Mouse (Mus musculus) heart, embryonic 12.5 days (tissue): ENCODE results near the gene Abca7. TPM values are rescaled to one million over a fixed set of nuclear protein-coding genes. Genes with fewer than 3 reads are reported as not detected.

Experiments
- ATAC-seq: fragments of 200-750 bp; cut with Nextera tagmentation; 2 replicates; pipeline ENCODE4 v1.8.0; 2017; ENCODE audit warnings: moderate TSS enrichment, moderate library complexity; ENCODE audit not compliant: insufficient number of reproducible peaks, low FRiP score
- H3K27ac ChIP-seq: fragments of 300-500 bp; sonication (generic); 2 replicates; pipeline ENCODE4 v1.5.1; 2016; ENCODE audit warnings: mild to moderate bottlenecking, moderate library complexity; ENCODE audit not compliant: poor library complexity, severe bottlenecking
- H3K27me3 ChIP-seq: fragments of 300-500 bp; sonication (generic); replicated peaks from 2 replicates; pipeline ENCODE4 v1.6.1; 2016; ENCODE audit warnings: mild to moderate bottlenecking, moderate library complexity
- H3K36me3 ChIP-seq: fragments of 300-500 bp; sonication (generic); 2 replicates; pipeline ENCODE4 v1.6.1; 2016; ENCODE audit warnings: mild to moderate bottlenecking, moderate library complexity
- H3K4me1 ChIP-seq: fragments of 300-500 bp; sonication (generic); replicated peaks from 2 replicates; pipeline ENCODE4 v1.6.1; 2016; ENCODE audit warnings: mild to moderate bottlenecking
- H3K4me2 ChIP-seq: fragments of 300-500 bp; sonication (generic); 2 replicates; pipeline ENCODE4 v1.6.1; 2016; ENCODE audit warnings: mild to moderate bottlenecking, moderate library complexity
- H3K4me3 ChIP-seq: fragments of 300-500 bp; sonication (generic); 2 replicates; pipeline ENCODE4 v1.5.1; 2016; ENCODE audit warnings: mild to moderate bottlenecking
- H3K9ac ChIP-seq: fragments of 300-500 bp; sonication (generic); 2 replicates; pipeline ENCODE4 v1.6.1; 2016; ENCODE audit warnings: mild to moderate bottlenecking, moderate library complexity
- H3K9me3 ChIP-seq: fragments of 300-500 bp; sonication (generic); replicated peaks from 2 replicates; pipeline ENCODE4 v1.6.1; 2016; ENCODE audit warnings: mild to moderate bottlenecking, moderate library complexity
- WGBS: fragments of 180-500 bp; shearing (Covaris S2); methylation state at CpG from one replicate; pipeline ENCODE4 v1.1.7; 2016; 5-methylcytosine and 5-hydroxymethylcytosine counted together
- polyA plus RNA-seq: library from polyadenylated mRNA; unstranded; fragments of >200 nt; fragmentation: Nextera tagmentation; extraction: Ambion mirVana; gene quantifications from 2 replicates; pipeline ENCODE4 v1.2.1, GENCODE M21; 2016

Abca7 gene
- polyA plus RNA-seq, 1 experiment from 2014 or later, result 5.1 TPM

DNA sequence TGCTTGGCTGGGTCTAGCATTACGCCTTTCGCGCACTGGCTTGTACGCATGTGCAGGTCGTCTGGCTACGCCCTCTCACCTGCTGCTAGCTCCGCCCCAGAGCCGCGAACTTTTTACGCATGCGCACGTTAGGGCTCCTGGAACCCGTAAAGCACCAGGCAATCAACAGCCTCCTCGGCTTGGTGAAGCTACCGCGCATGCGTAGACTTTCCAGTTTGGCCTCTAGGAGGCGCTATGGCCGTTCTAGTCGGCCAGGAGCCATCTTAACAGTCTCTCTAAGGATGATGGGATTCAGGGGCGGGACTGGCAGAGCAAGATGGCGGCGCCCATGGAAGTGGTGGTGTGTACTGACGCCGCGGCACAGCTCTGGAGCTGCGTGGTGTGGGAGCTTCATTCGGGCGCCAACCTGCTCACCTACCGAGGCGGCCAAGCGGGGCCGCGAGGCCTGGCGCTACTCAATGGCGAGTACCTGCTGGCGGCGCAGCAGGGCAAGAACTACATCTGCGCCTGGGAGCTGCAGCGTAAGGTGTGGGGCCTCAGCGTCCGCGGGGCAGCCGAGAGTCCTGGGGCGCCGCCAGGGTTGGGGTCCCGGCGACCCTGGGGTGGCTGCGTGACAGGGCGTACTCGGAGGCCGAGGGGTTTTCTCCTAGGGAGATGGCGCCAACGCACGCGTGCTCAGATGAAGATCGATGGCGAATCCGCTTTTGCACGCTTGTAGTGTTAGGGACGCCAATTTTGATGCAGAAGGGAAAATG, 36.3 kb upstream of the Abca7 start, which contains the start of gene Wdr18:
TSS of gene Wdr18 (plus strand) at position 306 of the 755 bp plus-strand sequence.
- Histone ChIP-seq H3K4me1 (peaks cover 11% of the 10 kb centered on the region), H3K9ac (peak within 1 kb of the TSS; percentile 90), H3K27ac (peak within 1 kb of the TSS; percentile 71), H3K4me3 (peak within 1 kb of the TSS; percentile 79), H3K4me2 (peak within 1 kb of the TSS; percentile 86), H3K9me3 (no peaks in the 10 kb centered on the region), H3K27me3 (no peaks in the 10 kb centered on the region), H3K36me3 (peaks cover 37% of the 10 kb centered on the region)
- under 1% methylated on average over 61 of the region's 61 CpGs for WGBS
- peak; percentile 95 for ATAC-seq

DNA sequence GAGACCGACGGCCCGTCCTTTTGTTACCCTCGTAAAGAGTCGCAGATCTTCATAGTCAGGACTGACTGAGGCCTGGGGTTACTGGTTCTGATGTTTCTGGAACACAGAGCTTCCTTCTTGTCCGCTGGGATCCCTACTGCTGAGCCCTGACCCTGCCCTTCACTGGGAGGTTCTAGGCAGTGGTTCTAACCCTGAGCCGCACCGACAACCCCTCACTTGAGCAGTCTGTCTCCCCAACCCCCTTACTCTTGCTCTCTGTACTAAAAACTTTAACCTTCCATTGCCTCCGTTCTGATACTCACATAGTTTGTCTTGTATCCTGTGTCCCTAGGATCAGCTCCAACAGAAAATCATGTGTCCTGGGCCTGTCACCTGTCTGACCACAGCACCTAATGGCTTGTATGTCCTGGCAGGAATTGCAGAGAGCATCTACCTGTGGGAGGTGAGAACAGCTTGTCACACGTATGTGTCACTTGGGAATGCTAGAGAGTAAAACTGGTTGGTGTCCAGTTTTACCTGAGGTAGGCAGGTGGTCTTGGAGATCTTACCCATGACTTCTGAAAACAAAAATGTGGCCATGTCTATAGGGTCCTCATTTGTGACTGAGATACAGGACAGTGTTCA, 35.5 kb upstream of the Abca7 start:
- ATAC-seq, result no peak
- Histone ChIP-seq H3K27me3 (no peaks in the 10 kb centered on the region), H3K27ac (no peak overlapping the region), H3K4me2 (peak overlapping the region; percentile 86), H3K4me3 (peak overlapping the region; percentile 79), H3K9me3 (no peaks in the 10 kb centered on the region), H3K9ac (peak overlapping the region; percentile 90), H3K36me3 (peaks cover 45% of the 10 kb centered on the region), H3K4me1 (peaks cover 11% of the 10 kb centered on the region)
- WGBS, result 12% methylated on average over 10 of the region's 10 CpGs

- H3K9ac ChIP-seq, result no peak overlapping the region
- H3K27ac ChIP-seq, result no peak overlapping the region
- 97% methylated on average over 7 of the region's 7 CpGs for WGBS
- peaks cover 20% of the 10 kb centered on the region for H3K27me3 ChIP-seq
- no peaks in the 10 kb centered on the region for H3K9me3 ChIP-seq
- no peak overlapping the region for H3K4me3 ChIP-seq
- H3K4me2 ChIP-seq, result no peak overlapping the region
- ATAC-seq, result no peak
- peaks cover 7% of the 10 kb centered on the region for H3K4me1 ChIP-seq
- peaks cover 74% of the 10 kb centered on the region for H3K36me3 ChIP-seq
Observed at GRCm38 (mm10) chr10:79964727-79965126, 31.6 kb upstream of the Abca7 start.

GRCm38 (mm10) chr10:79965325-79965724, 31.0 kb upstream of the Abca7 start:
- no peak overlapping the region for H3K4me2 ChIP-seq
- 88% methylated on average over 5 of the region's 5 CpGs for whole genome bisulfite sequencing
- ATAC-seq, result no peak
- H3K4me1 ChIP-seq, result peaks cover 7% of the 10 kb centered on the region
- H3K27me3 ChIP-seq, result peaks cover 25% of the 10 kb centered on the region
- H3K27ac ChIP-seq, result no peak overlapping the region
- no peak overlapping the region for H3K4me3 ChIP-seq
- no peak overlapping the region for H3K9ac ChIP-seq
- H3K36me3 ChIP-seq, result peaks cover 74% of the 10 kb centered on the region
- no peaks in the 10 kb centered on the region for H3K9me3 ChIP-seq

DNA sequence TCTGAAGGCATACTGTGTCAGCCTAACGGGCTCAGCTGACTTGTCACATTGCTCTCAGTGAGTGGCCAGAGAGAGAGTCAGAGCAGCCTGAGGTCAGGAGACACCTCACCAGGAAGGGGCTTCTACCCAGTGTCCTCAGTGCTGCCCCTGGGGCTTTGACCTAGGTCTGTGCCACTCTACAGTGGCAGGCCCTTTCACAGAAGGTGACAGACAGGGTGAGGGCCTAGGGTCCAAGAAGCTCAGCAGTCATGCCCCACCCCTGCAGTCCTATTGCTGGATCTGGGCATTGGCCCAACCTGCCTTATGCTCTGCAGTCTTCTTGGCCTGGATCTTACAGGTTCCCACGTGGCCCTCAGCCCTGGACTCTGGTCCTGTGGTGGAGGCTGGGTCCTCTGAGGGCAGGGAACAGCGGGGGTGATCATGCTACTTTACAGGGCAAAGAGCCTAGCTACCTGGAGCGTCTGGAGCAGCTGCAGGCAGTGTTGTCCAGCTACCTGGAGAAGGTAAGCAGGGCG, 29.4 kb upstream of the Abca7 start:
- WGBS, result 88% methylated on average over 5 of the region's 5 CpGs
- H3K27ac ChIP-seq, result no peak overlapping the region
- H3K9me3 ChIP-seq, result no peaks in the 10 kb centered on the region
- H3K36me3 ChIP-seq, result peaks cover 68% of the 10 kb centered on the region
- H3K4me1 ChIP-seq, result peaks cover 8% of the 10 kb centered on the region
- peaks cover 40% of the 10 kb centered on the region for H3K27me3 ChIP-seq
- ATAC-seq, result no peak
- 0 out of 2 replicates have a peak overlapping the region, but pooled peaks have one; percentile 23 for H3K9ac ChIP-seq
- no peak overlapping the region for H3K4me3 ChIP-seq
- no peak overlapping the region for H3K4me2 ChIP-seq

- no peak for ATAC-seq
- H3K4me3 ChIP-seq, result no peak overlapping the region
- no peak overlapping the region for H3K9ac ChIP-seq
- H3K27me3 ChIP-seq, result peaks cover 53% of the 10 kb centered on the region
- H3K9me3 ChIP-seq, result no peaks in the 10 kb centered on the region
- peaks cover 56% of the 10 kb centered on the region for H3K36me3 ChIP-seq
- H3K4me2 ChIP-seq, result no peak overlapping the region
- WGBS, result 76% methylated on average over 1 of the region's 1 CpGs
- peaks cover 14% of the 10 kb centered on the region for H3K4me1 ChIP-seq
- no peak overlapping the region for H3K27ac ChIP-seq
Observed at GRCm38 (mm10) chr10:79968181-79968580, 28.1 kb upstream of the Abca7 start.

DNA sequence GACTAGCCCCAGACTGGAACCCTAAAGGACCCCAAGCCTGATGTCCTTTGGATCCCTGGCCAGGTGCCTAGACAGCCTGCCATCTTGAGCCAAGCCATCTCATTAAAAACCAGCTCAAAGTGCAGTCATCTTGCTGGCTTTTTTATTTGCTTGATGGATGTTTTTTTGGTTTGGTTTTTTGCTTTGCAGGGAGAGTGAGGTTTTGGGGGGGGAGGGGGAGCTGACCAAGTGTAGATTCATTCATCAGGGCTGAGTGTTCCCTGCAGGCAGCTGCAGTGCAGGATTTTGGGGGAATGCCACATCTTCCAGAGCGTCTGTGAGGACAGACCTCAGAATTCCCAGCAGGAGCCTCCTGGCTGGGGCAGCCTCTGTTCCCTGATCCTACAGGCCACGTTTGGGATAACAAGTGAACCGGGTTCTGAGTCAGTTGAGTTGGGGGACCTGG, 27.1 kb upstream of the Abca7 start:
- no peaks in the 10 kb centered on the region for H3K9me3 ChIP-seq
- peaks cover 49% of the 10 kb centered on the region for H3K36me3 ChIP-seq
- 17% methylated on average over 3 of the region's 3 CpGs for WGBS
- H3K4me2 ChIP-seq, result no peak overlapping the region
- no peak overlapping the region for H3K9ac ChIP-seq
- H3K27ac ChIP-seq, result no peak overlapping the region
- peaks cover 61% of the 10 kb centered on the region for H3K27me3 ChIP-seq
- no peak for ATAC-seq
- H3K4me3 ChIP-seq, result no peak overlapping the region
- H3K4me1 ChIP-seq, result peaks cover 14% of the 10 kb centered on the region

GRCm38 (mm10) chr10:79970415-79971182, 25.7 kb upstream of the Abca7 start, which contains the start of gene Grin3b:
TSS of gene Grin3b (plus strand) at chr10:79970715.
- Histone ChIP-seq H3K4me1 (peaks cover 14% of the 10 kb centered on the region), H3K9me3 (no peaks in the 10 kb centered on the region), H3K4me3 (peak within 1 kb of the TSS; percentile 47), H3K36me3 (peaks cover 43% of the 10 kb centered on the region), H3K27me3 (peaks cover 61% of the 10 kb centered on the region), H3K9ac (peak within 1 kb of the TSS; percentile 62), H3K4me2 (peak within 1 kb of the TSS; percentile 80), H3K27ac (no peak within 1 kb of the TSS)
- ATAC-seq, result no peak
- 7% methylated on average over 47 of the region's 47 CpGs for WGBS

- no peak for ATAC-seq
- H3K4me3 ChIP-seq, result peak overlapping the region; percentile 47
- H3K9me3 ChIP-seq, result no peaks in the 10 kb centered on the region
- H3K27ac ChIP-seq, result no peak overlapping the region
- H3K27me3 ChIP-seq, result peaks cover 61% of the 10 kb centered on the region
- H3K9ac ChIP-seq, result peak overlapping the region; percentile 62
- H3K4me2 ChIP-seq, result peak overlapping the region; percentile 80
- WGBS, result 5% methylated on average over 21 of the region's 21 CpGs
- H3K4me1 ChIP-seq, result peaks cover 14% of the 10 kb centered on the region
- peaks cover 43% of the 10 kb centered on the region for H3K36me3 ChIP-seq
Observed at GRCm38 (mm10) chr10:79971183-79971497, 25.2 kb upstream of the Abca7 start.

GRCm38 (mm10) chr10:79972831-79973230, 23.5 kb upstream of the Abca7 start:
- 0 out of 2 replicates have a peak, but pooled peaks have one; percentile 2 for ATAC-seq
- Histone ChIP-seq H3K9me3 (0 out of 2 replicates have a peak, but pooled peaks cover 5% of the 10 kb centered on the region), H3K4me1 (peaks cover 14% of the 10 kb centered on the region), H3K9ac (no peak overlapping the region), H3K4me2 (no peak overlapping the region), H3K4me3 (no peak overlapping the region), H3K27me3 (peaks cover 60% of the 10 kb centered on the region), H3K36me3 (peaks cover 43% of the 10 kb centered on the region), H3K27ac (no peak overlapping the region)
- WGBS, result 51% methylated on average over 14 of the region's 14 CpGs

DNA sequence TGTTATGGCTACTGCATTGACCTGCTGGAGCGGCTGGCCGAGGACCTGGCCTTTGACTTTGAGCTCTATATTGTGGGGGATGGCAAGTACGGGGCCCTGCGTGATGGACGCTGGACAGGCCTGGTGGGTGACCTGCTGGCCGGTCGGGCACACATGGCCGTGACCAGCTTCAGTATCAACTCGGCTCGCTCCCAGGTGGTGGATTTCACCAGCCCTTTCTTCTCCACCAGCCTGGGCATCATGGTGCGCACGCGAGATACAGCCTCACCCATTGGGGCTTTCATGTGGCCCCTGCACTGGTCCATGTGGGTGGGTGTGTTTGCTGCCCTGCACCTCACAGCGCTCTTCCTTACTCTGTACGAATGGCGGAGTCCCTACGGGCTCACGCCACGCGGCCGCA, 22.2 kb upstream of the Abca7 start:
- Histone ChIP-seq H3K27ac (no peak overlapping the region), H3K36me3 (peaks cover 46% of the 10 kb centered on the region), H3K4me1 (peaks cover 14% of the 10 kb centered on the region), H3K4me2 (no peak overlapping the region), H3K4me3 (no peak overlapping the region), H3K9me3 (0 out of 2 replicates have a peak, but pooled peaks cover 5% of the 10 kb centered on the region), H3K9ac (no peak overlapping the region), H3K27me3 (peaks cover 47% of the 10 kb centered on the region)
- ATAC-seq, result no peak
- 90% methylated on average over 21 of the region's 21 CpGs for WGBS
